In the genomic region with DNA sequence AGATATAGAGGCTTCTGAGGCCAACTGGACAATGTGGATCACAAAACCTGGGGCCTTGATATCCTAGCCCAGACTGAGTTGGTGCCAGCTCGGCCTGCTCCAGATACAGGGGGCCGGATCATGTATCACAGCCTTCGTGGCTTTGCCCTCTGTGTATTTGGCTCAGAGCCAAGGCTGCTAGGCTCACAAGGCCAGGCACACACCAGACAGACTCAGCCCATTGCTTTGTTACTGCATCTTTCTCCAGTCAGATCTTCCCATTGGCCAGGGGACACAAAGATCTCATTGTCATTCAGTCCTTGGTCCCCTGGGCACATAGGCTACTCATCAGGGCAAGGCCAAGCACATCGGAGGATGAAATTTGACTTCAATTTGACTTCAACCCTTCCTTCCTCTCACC, we compare ENCODE assay signal across 8 mouse cellular contexts. TPM values are rescaled to one million over a fixed set of nuclear protein-coding genes. Genes with fewer than 3 reads are reported as not detected.
A peak's percentile ranks its signal among the peaks of the same experiment; 100 is the strongest.
DNase-seq lines count a peak whose midpoint lies in the region; ATAC-seq and TF ChIP-seq lines count a peak whose summit lies in the region.

No protein-coding gene starts in this region.

- peak overlapping the region; percentile 21; the same call in 1 of the 2 replicates for H3K9ac ChIP-seq in heart, embryonic 12.5 days
- H3K9ac ChIP-seq in heart, adult 2 months (ENCODE audit: low read depth, low read length): no peak overlapping the region
- H3K9ac ChIP-seq in MEL (ENCODE audit: control insufficient read depth, low read depth, low read length, poor library complexity, severe bottlenecking): no peak overlapping the region
- no peak overlapping the region for H3K9ac ChIP-seq in heart, postnatal 0 days (replicated peaks; ENCODE audit: low read depth, low read length)
- H3K9ac ChIP-seq in midbrain, embryonic 12.5 days (replicated peaks): no peak overlapping the region

- H3K4me1 ChIP-seq in heart, embryonic 12.5 days (replicated peaks): peaks cover 63% of the 10 kb centered on the region
- peaks cover 12% of the 10 kb centered on the region for H3K4me1 ChIP-seq in heart, adult 2 months (ENCODE audit: control insufficient read depth, insufficient read depth, low read length)
- H3K4me1 ChIP-seq in MEL (ENCODE audit: control insufficient read depth in 1 of 2, insufficient read depth in 2 of 2, low read length in 2 of 2): peaks cover 0 to 5% of the 10 kb centered on the region in 2 experiments; a peak in 1 of 4 replicates
- peaks cover 25% of the 10 kb centered on the region for H3K4me1 ChIP-seq in heart, postnatal 0 days (ENCODE audit: control insufficient read depth, insufficient read depth)
- H3K4me1 ChIP-seq in midbrain, embryonic 12.5 days: peaks cover 49% of the 10 kb centered on the region

- no peak for TF ChIP-seq CTCF in heart, adult 2 months (IDR thresholded peaks at IDR 0.05)
- TF ChIP-seq CTCF in MEL (IDR thresholded peaks at IDR 0.05 in 2 of 3, conservative IDR thresholded peaks at IDR 0.05 in 1 of 3; ENCODE audit: control insufficient read depth in 1 of 3, insufficient read depth in 1 of 3, low read depth in 2 of 3, low read length in 3 of 3, poor library complexity in 1 of 3, severe bottlenecking in 1 of 3): no peak
- TF ChIP-seq CTCF in heart, postnatal 0 days (IDR thresholded peaks at IDR 0.05; ENCODE audit: low read depth): no peak

- no peak for DNase-seq in heart, adult 2 months
- DNase-seq in MEL (ENCODE audit: low read depth, low spot score): peak; percentile 53
- DNase-seq in cerebellum, postnatal 25 days: peak; percentile 45 to 65
- DNase-seq in heart, postnatal 0 days (ENCODE audit: low spot score): no peak
- DNase-seq in urinary bladder, adult 2 months (ENCODE audit: low spot score): no peak
- DNase-seq in T-cell, adult 2 months (ENCODE audit: low spot score): no peak

- TF ChIP-seq EP300 in heart, adult 2 months (IDR thresholded peaks at IDR 0.05; ENCODE audit: insufficient read depth, low read depth, low read length): no peak
- no peak for TF ChIP-seq EP300 in MEL (IDR thresholded peaks at IDR 0.05; ENCODE audit: low read depth in 1 of 2, low read length in 2 of 2)
- TF ChIP-seq EP300 in heart, postnatal 0 days (IDR thresholded peaks at IDR 0.05; ENCODE audit: low read depth): no peak

- WGBS in heart, embryonic 12.5 days: 17% methylated on average over 4 of the region's 4 CpGs
- 33% methylated on average over 4 of the region's 4 CpGs for WGBS in heart, adult 2 months
- WGBS in heart, postnatal 0 days: 18% methylated on average over 4 of the region's 4 CpGs
- WGBS in midbrain, embryonic 12.5 days: 16% methylated on average over 4 of the region's 4 CpGs

- no peak for TF ChIP-seq RAD21 in MEL (IDR thresholded peaks at IDR 0.05; ENCODE audit: low read depth, low read length)

- no peak overlapping the region for H3K4me2 ChIP-seq in heart, embryonic 12.5 days
- no peak overlapping the region for H3K4me2 ChIP-seq in heart, postnatal 0 days (ENCODE audit: low read depth, low read length)
- no peak overlapping the region for H3K4me2 ChIP-seq in midbrain, embryonic 12.5 days (replicated peaks)

- no peak overlapping the region for H3K4me3 ChIP-seq in heart, embryonic 12.5 days
- no peak overlapping the region for H3K4me3 ChIP-seq in heart, adult 2 months
- H3K4me3 ChIP-seq in MEL (ENCODE audit: control insufficient read depth in 1 of 2, insufficient read depth in 1 of 2, low read depth in 2 of 2, low read length in 2 of 2): no peak overlapping the region
- H3K4me3 ChIP-seq in heart, postnatal 0 days (ENCODE audit: low read depth, low read length): no peak overlapping the region
- H3K4me3 ChIP-seq in midbrain, embryonic 12.5 days: no peak overlapping the region

- H3K27ac ChIP-seq in heart, embryonic 12.5 days (ENCODE audit: poor library complexity, severe bottlenecking): peak overlapping the region; percentile 82
- no peak overlapping the region for H3K27ac ChIP-seq in heart, adult 2 months
- H3K27ac ChIP-seq in MEL (ENCODE audit: control insufficient read depth, low read depth, low read length): no peak overlapping the region
- H3K27ac ChIP-seq in heart, postnatal 0 days (ENCODE audit: low read depth): peak overlapping the region; percentile 51
- H3K27ac ChIP-seq in midbrain, embryonic 12.5 days (replicated peaks): peak overlapping the region; percentile 80

- no peaks in the 10 kb centered on the region for H3K36me3 ChIP-seq in heart, embryonic 12.5 days
- no peaks in the 10 kb centered on the region for H3K36me3 ChIP-seq in heart, adult 2 months (ENCODE audit: control insufficient read depth, insufficient read depth, low read length)
- no peaks in the 10 kb centered on the region for H3K36me3 ChIP-seq in MEL (ENCODE audit: control insufficient read depth in 1 of 2, insufficient read depth in 2 of 2, low read length in 2 of 2)
- H3K36me3 ChIP-seq in heart, postnatal 0 days (replicated peaks; ENCODE audit: control insufficient read depth, insufficient read depth, low read length): no peaks in the 10 kb centered on the region
- no peaks in the 10 kb centered on the region for H3K36me3 ChIP-seq in midbrain, embryonic 12.5 days

- TF ChIP-seq POLR2A in heart, adult 2 months (IDR thresholded peaks at IDR 0.05; ENCODE audit: insufficient read depth, low read depth, low read length): no peak
- TF ChIP-seq POLR2A in MEL (IDR thresholded peaks at IDR 0.05; ENCODE audit: control insufficient read depth in 1 of 2, insufficient read depth in 1 of 2, low read depth in 1 of 2, low read length in 2 of 2, poor library complexity in 1 of 2): no peak

- H3K79me2 ChIP-seq in heart, adult 2 months (replicated peaks; ENCODE audit: control insufficient read depth, insufficient read depth, low read length): no peaks in the 10 kb centered on the region
- H3K79me2 ChIP-seq in MEL (ENCODE audit: control insufficient read depth, insufficient read depth, low read length, poor library complexity): no peaks in the 10 kb centered on the region

- H3K9me3 ChIP-seq in heart, embryonic 12.5 days (replicated peaks): no peaks in the 10 kb centered on the region
- H3K9me3 ChIP-seq in MEL (replicated peaks; ENCODE audit: insufficient read depth, low read length): no peaks in the 10 kb centered on the region
- H3K9me3 ChIP-seq in heart, postnatal 0 days (replicated peaks; ENCODE audit: control insufficient read depth, low read length): no peaks in the 10 kb centered on the region
- no peaks in the 10 kb centered on the region for H3K9me3 ChIP-seq in midbrain, embryonic 12.5 days

- ATAC-seq in heart, embryonic 12.5 days (ENCODE audit: insufficient number of reproducible peaks, low FRiP score): peak; percentile 43; the same call in 1 of the 2 replicates
- 0 out of 2 replicates have a peak, but pooled peaks have one; percentile 15 for ATAC-seq in heart, postnatal 0 days (ENCODE audit: insufficient read depth, low read depth)
- peak; percentile 83 for ATAC-seq in midbrain, embryonic 12.5 days (ENCODE audit: low FRiP score, low read depth)

- intact Hi-C loops in heart, adult 2 months (cut with DNase I): no loop called here

- H3K27me3 ChIP-seq in heart, embryonic 12.5 days (replicated peaks): no peaks in the 10 kb centered on the region
- H3K27me3 ChIP-seq in heart, adult 2 months (ENCODE audit: control insufficient read depth, insufficient read depth, low read length): no peaks in the 10 kb centered on the region
- peaks cover 7 to 13% of the 10 kb centered on the region in 2 experiments; a peak in 3 of 4 replicates for H3K27me3 ChIP-seq in MEL (ENCODE audit: control insufficient read depth in 1 of 2, insufficient read depth in 2 of 2, low read length in 2 of 2)
- H3K27me3 ChIP-seq in heart, postnatal 0 days (ENCODE audit: control insufficient read depth, insufficient read depth, low read length): no peaks in the 10 kb centered on the region
- H3K27me3 ChIP-seq in midbrain, embryonic 12.5 days: peaks cover 4% of the 10 kb centered on the region; the same call in 1 of the 2 replicates

TF ChIP-seq in MEL, 35 proteins besides CTCF, POLR2A, EP300 and RAD21 (continues in another document):
- TF ChIP-seq ZC3H11A (IDR thresholded peaks at IDR 0.05; ENCODE audit: low read depth, low read length): no peak

RNA-seq across cellular contexts. Expression of gene Sparc, which starts 0.8 kb away (rescaled TPM):
- 1,393 and 1,408 TPM in 2 replicates for polyA plus RNA-seq in heart, embryonic 12.5 days (2016; fragmentation: Nextera tagmentation; extraction: Ambion mirVana)
- 100 to 1,000 TPM; 320 to 420 TPM for total RNA-seq in heart, adult 2 months (2021)
- 666 and 876 TPM in 2 replicates for polyA plus RNA-seq in heart, adult 2 months (2012; rRNA removed)
- total RNA-seq in MEL (2012; rRNA removed): not detected in 2 replicates
- polyA plus RNA-seq in MEL (2012; ENCODE audit: insufficient read depth in 1 of 2, insufficient read length in 2 of 2, low read depth in 1 of 2, low replicate concordance in 2 of 2, missing spikeins in 1 of 2): not detected
- total RNA-seq in heart, postnatal 0 days (2014; rRNA removed; ENCODE audit: low replicate concordance): 829 and 887 TPM in 2 replicates
- 1,674 and 1,711 TPM in 2 replicates for polyA plus RNA-seq in heart, postnatal 0 days (2015; fragmentation: Nextera tagmentation; extraction: Ambion mirVana)
- polyA plus RNA-seq in midbrain, embryonic 12.5 days (2016; fragmentation: Nextera tagmentation; extraction: Ambion mirVana): 470 and 579 TPM in 2 replicates
- 3,106 and 3,504 TPM in 2 replicates for polyA plus RNA-seq in urinary bladder, adult 2 months (2012; rRNA removed)

RNA-seq across cellular contexts. Expression of gene Atox1, which starts 37.3 kb away (rescaled TPM):
- 253 and 258 TPM in 2 replicates for polyA plus RNA-seq in heart, embryonic 12.5 days (2016; fragmentation: Nextera tagmentation; extraction: Ambion mirVana)
- total RNA-seq in heart, adult 2 months (2021): 100 to 1,000 TPM in 1 of 2 experiments, 10 to 100 TPM in 1; 98.6 to 112 TPM
- polyA plus RNA-seq in heart, adult 2 months (2012; rRNA removed): 155 and 204 TPM in 2 replicates
- total RNA-seq in MEL (2012; rRNA removed): 340 and 365 TPM in 2 replicates
- 100 to 1,000 TPM in 1 of 2 experiments, not detected in 1; 258 TPM for polyA plus RNA-seq in MEL (2012; ENCODE audit: insufficient read depth in 1 of 2, insufficient read length in 2 of 2, low read depth in 1 of 2, low replicate concordance in 2 of 2, missing spikeins in 1 of 2)
- total RNA-seq in heart, postnatal 0 days (2014; rRNA removed; ENCODE audit: low replicate concordance): 262 and 340 TPM in 2 replicates
- 346 and 351 TPM in 2 replicates for polyA plus RNA-seq in heart, postnatal 0 days (2015; fragmentation: Nextera tagmentation; extraction: Ambion mirVana)
- 232 and 237 TPM in 2 replicates for polyA plus RNA-seq in midbrain, embryonic 12.5 days (2016; fragmentation: Nextera tagmentation; extraction: Ambion mirVana)
- polyA plus RNA-seq in urinary bladder, adult 2 months (2012; rRNA removed): 382 and 536 TPM in 2 replicates

RNA-seq across cellular contexts. Expression of gene G3bp1, which starts 45.7 kb away (rescaled TPM):
- polyA plus RNA-seq in heart, embryonic 12.5 days (2016; fragmentation: Nextera tagmentation; extraction: Ambion mirVana): 139 and 140 TPM in 2 replicates
- 10 to 100 TPM; 40.0 to 41.3 TPM for total RNA-seq in heart, adult 2 months (2021)
- polyA plus RNA-seq in heart, adult 2 months (2012; rRNA removed): 22.0 and 31.6 TPM in 2 replicates
- 314 TPM in 2 replicates for total RNA-seq in MEL (2012; rRNA removed)
- 100 to 1,000 TPM; 129 to 246 TPM for polyA plus RNA-seq in MEL (2012; ENCODE audit: insufficient read depth in 1 of 2, insufficient read length in 2 of 2, low read depth in 1 of 2, low replicate concordance in 2 of 2, missing spikeins in 1 of 2)
- 48.5 and 70.6 TPM in 2 replicates for total RNA-seq in heart, postnatal 0 days (2014; rRNA removed; ENCODE audit: low replicate concordance)
- polyA plus RNA-seq in heart, postnatal 0 days (2015; fragmentation: Nextera tagmentation; extraction: Ambion mirVana): 58.0 and 59.4 TPM in 2 replicates
- 209 and 215 TPM in 2 replicates for polyA plus RNA-seq in midbrain, embryonic 12.5 days (2016; fragmentation: Nextera tagmentation; extraction: Ambion mirVana)
- 41.6 and 41.8 TPM in 2 replicates for polyA plus RNA-seq in urinary bladder, adult 2 months (2012; rRNA removed)

Comparison
In these comparisons a context has a peak if more than half of its experiments do, and no peak if none do; other contexts are left out.
1. H3K27ac ChIP-seq: peak in heart, embryonic 12.5 days (single experiment), heart, postnatal 0 days (single experiment) and midbrain, embryonic 12.5 days (single experiment); none in heart, adult 2 months (single experiment) and MEL (single experiment).
2. ATAC-seq: peak in every context shown above with its lines; median percentile 83 in midbrain, embryonic 12.5 days; 43 in heart, embryonic 12.5 days; 15 in heart, postnatal 0 days.
3. DNase-seq: peak in MEL (single experiment) and cerebellum, postnatal 25 days (2 of 2); none in heart, adult 2 months (0 of 2), heart, postnatal 0 days (single experiment), urinary bladder, adult 2 months (single experiment) and T-cell, adult 2 months (single experiment).
4. RNA of gene Sparc, which starts 0.8 kb away (polyA plus RNA-seq): 3,106 to 3,504 TPM in urinary bladder, adult 2 months, 1,674 to 1,711 TPM in heart, postnatal 0 days, 1,393 to 1,408 TPM in heart, embryonic 12.5 days, 666 to 876 TPM in heart, adult 2 months and 470 to 579 TPM in midbrain, embryonic 12.5 days; not detected in MEL; every median in the first group is over 100 times any median in the second.